Comparison of ENCODE assay signal across 9 mouse cellular contexts in genomic region chr7:19075231-19075630, GRCm38 (mm10). TPM values are rescaled to one million over a fixed set of nuclear protein-coding genes. Genes with fewer than 3 reads are reported as not detected.
DNase-seq lines count a peak whose midpoint lies in the region; ATAC-seq and TF ChIP-seq lines count a peak whose summit lies in the region.
"Had no signal": no experiment of that assay in that cellular context is flagged by ENCODE, and none has a peak within 500 bp of the region (broad histone marks: within the 10 kb centered on the region; RNA-seq: fewer than 3 reads in every experiment).

No protein-coding gene starts in this region.

- H3K4me1 ChIP-seq in kidney, embryonic 14.5 days (ENCODE audit: control insufficient read depth, insufficient read depth, low read length) = peaks cover 18% of the 10 kb centered on the region
- peaks cover 18% of the 10 kb centered on the region for H3K4me1 ChIP-seq in embryonic facial prominence, embryonic 12.5 days
- H3K4me1 ChIP-seq in hindbrain, postnatal 0 days (ENCODE audit: insufficient read depth, low read length) = peaks cover 11% of the 10 kb centered on the region
- peaks cover 22% of the 10 kb centered on the region for H3K4me1 ChIP-seq in midbrain, embryonic 16.5 days (ENCODE audit: control insufficient read depth, insufficient read depth, low read length)

- peak overlapping the region; percentile 98 for H3K4me3 ChIP-seq in kidney, embryonic 14.5 days (ENCODE audit: low read length)
- H3K4me3 ChIP-seq in embryonic facial prominence, embryonic 12.5 days = peak overlapping the region; percentile 99
- peak overlapping the region; percentile 100 for H3K4me3 ChIP-seq in hindbrain, postnatal 0 days (ENCODE audit: low read length)
- H3K4me3 ChIP-seq in midbrain, embryonic 16.5 days (ENCODE audit: low read depth, low read length) = peak overlapping the region; percentile 100

- no peaks in the 10 kb centered on the region for H3K9me3 ChIP-seq in kidney, embryonic 14.5 days (ENCODE audit: control insufficient read depth, low read length)
- H3K9me3 ChIP-seq in embryonic facial prominence, embryonic 12.5 days = no peaks in the 10 kb centered on the region
- no peaks in the 10 kb centered on the region for H3K9me3 ChIP-seq in hindbrain, postnatal 0 days (ENCODE audit: low read length)
- H3K9me3 ChIP-seq in midbrain, embryonic 16.5 days (replicated peaks; ENCODE audit: control insufficient read depth, low read length, poor library complexity, severe bottlenecking) = no peaks in the 10 kb centered on the region

- 0 out of 2 replicates have a peak, but pooled peaks have one; percentile 3 for TF ChIP-seq CTCF in hindbrain, postnatal 0 days (IDR thresholded peaks at IDR 0.05; ENCODE audit: low read depth)

- no peak for ATAC-seq in kidney, embryonic 14.5 days (ENCODE audit: low FRiP score, low TSS enrichment)
- no peak; the same call in 1 of the 2 replicates for ATAC-seq in embryonic facial prominence, embryonic 12.5 days (ENCODE audit: insufficient number of reproducible peaks, insufficient read depth, low FRiP score, low TSS enrichment)
- no peak for ATAC-seq in hindbrain, postnatal 0 days
- ATAC-seq in midbrain, embryonic 16.5 days = peak; percentile 21; the same call in 1 of the 2 replicates
- no peak for ATAC-seq in CD4-positive, CD25-positive, alpha-beta regulatory T cell, adult 4 months

- DNase-seq in kidney, postnatal 25 days = no peak
- no peak for DNase-seq in hindbrain, postnatal 0 days (ENCODE audit: low spot score)
- DNase-seq in layer of hippocampus, adult 18-20 months (ENCODE audit: low spot score in 2 of 2) = no peak
- no peak for DNase-seq in ovary, adult 18-20 months (ENCODE audit: low spot score)

- H3K36me3 ChIP-seq in kidney, embryonic 14.5 days (ENCODE audit: control insufficient read depth, insufficient read depth, low read length) = peaks cover 23% of the 10 kb centered on the region
- peaks cover 24% of the 10 kb centered on the region for H3K36me3 ChIP-seq in embryonic facial prominence, embryonic 12.5 days
- H3K36me3 ChIP-seq in hindbrain, postnatal 0 days (ENCODE audit: insufficient read depth, low read length) = peaks cover 19% of the 10 kb centered on the region
- peaks cover 13% of the 10 kb centered on the region for H3K36me3 ChIP-seq in midbrain, embryonic 16.5 days (ENCODE audit: control insufficient read depth, insufficient read depth, low read length)

- no peaks in the 10 kb centered on the region for H3K27me3 ChIP-seq in kidney, embryonic 14.5 days (ENCODE audit: control insufficient read depth, insufficient read depth, low read length)
- H3K27me3 ChIP-seq in embryonic facial prominence, embryonic 12.5 days = no peaks in the 10 kb centered on the region
- H3K27me3 ChIP-seq in hindbrain, postnatal 0 days (ENCODE audit: insufficient read depth, low read length) = no peaks in the 10 kb centered on the region
- no peaks in the 10 kb centered on the region for H3K27me3 ChIP-seq in midbrain, embryonic 16.5 days (ENCODE audit: control insufficient read depth, insufficient read depth, low read depth, low read length)

- WGBS in kidney, embryonic 14.5 days = 63% methylated on average over 5 of the region's 5 CpGs
- WGBS in embryonic facial prominence, embryonic 12.5 days = 62% methylated on average over 5 of the region's 5 CpGs
- 52% methylated on average over 5 of the region's 5 CpGs for WGBS in hindbrain, postnatal 0 days
- WGBS in midbrain, embryonic 16.5 days = 61% methylated on average over 5 of the region's 5 CpGs

- peak overlapping the region; percentile 12; the same call in 1 of the 2 replicates for H3K9ac ChIP-seq in kidney, embryonic 14.5 days (ENCODE audit: low read depth, low read length)
- H3K9ac ChIP-seq in embryonic facial prominence, embryonic 12.5 days = no peak overlapping the region
- peak overlapping the region; percentile 37; the same call in 1 of the 2 replicates for H3K9ac ChIP-seq in hindbrain, postnatal 0 days (replicated peaks; ENCODE audit: low read length)
- peak overlapping the region; percentile 57 for H3K9ac ChIP-seq in midbrain, embryonic 16.5 days (ENCODE audit: low read depth, low read length)

- peak overlapping the region; percentile 47 for H3K4me2 ChIP-seq in kidney, embryonic 14.5 days (replicated peaks; ENCODE audit: low read depth, low read length)
- peak overlapping the region; percentile 50 for H3K4me2 ChIP-seq in embryonic facial prominence, embryonic 12.5 days (replicated peaks)
- peak overlapping the region; percentile 86 for H3K4me2 ChIP-seq in hindbrain, postnatal 0 days (ENCODE audit: low read depth, low read length)
- H3K4me2 ChIP-seq in midbrain, embryonic 16.5 days (ENCODE audit: low read length) = peak overlapping the region; percentile 77

- H3K27ac ChIP-seq in kidney, embryonic 14.5 days (ENCODE audit: low read depth, low read length) = no peak overlapping the region
- no peak overlapping the region for H3K27ac ChIP-seq in embryonic facial prominence, embryonic 12.5 days
- peak overlapping the region; percentile 66; the same call in 1 of the 2 replicates for H3K27ac ChIP-seq in hindbrain, postnatal 0 days
- peak overlapping the region; percentile 72 for H3K27ac ChIP-seq in midbrain, embryonic 16.5 days (ENCODE audit: low read length)

RNA-seq across cellular contexts. Expression of gene Dmwd, which starts 0.8 kb away (rescaled TPM):
- polyA plus RNA-seq in kidney, embryonic 14.5 days (2014; fragmentation: Nextera tagmentation; extraction: Ambion mirVana) = 20.5 and 23.2 TPM in 2 replicates
- 18.8 and 23.1 TPM in 2 replicates for polyA plus RNA-seq in embryonic facial prominence, embryonic 12.5 days (2016; fragmentation: Nextera tagmentation; extraction: Ambion mirVana)
- 145 and 151 TPM in 2 replicates for total RNA-seq in hindbrain, postnatal 0 days (2014; rRNA removed)
- 28.9 and 30.9 TPM in 2 replicates for polyA plus RNA-seq in hindbrain, postnatal 0 days (2015; fragmentation: Nextera tagmentation; extraction: Ambion mirVana)
- polyA plus RNA-seq in midbrain, embryonic 16.5 days (2015; fragmentation: Nextera tagmentation; extraction: Ambion mirVana) = 28.4 and 28.7 TPM in 2 replicates
- 100 to 1,000 TPM; 142 to 148 TPM for total RNA-seq in layer of hippocampus, adult 18-20 months (2021)
- not detected for polyA plus RNA-seq in CD4-positive, CD25-positive, alpha-beta regulatory T cell, adult 4 months (2017; shearing (Covaris generic))

RNA-seq across cellular contexts. Expression of gene Dmpk, which starts 8.4 kb away (rescaled TPM):
- 12.1 and 14.9 TPM in 2 replicates for polyA plus RNA-seq in kidney, embryonic 14.5 days (2014; fragmentation: Nextera tagmentation; extraction: Ambion mirVana)
- polyA plus RNA-seq in embryonic facial prominence, embryonic 12.5 days (2016; fragmentation: Nextera tagmentation; extraction: Ambion mirVana) = 17.5 and 19.1 TPM in 2 replicates
- total RNA-seq in hindbrain, postnatal 0 days (2014; rRNA removed) = 19.5 and 27.8 TPM in 2 replicates
- polyA plus RNA-seq in hindbrain, postnatal 0 days (2015; fragmentation: Nextera tagmentation; extraction: Ambion mirVana) = 4.8 and 5.6 TPM in 2 replicates
- 6.9 and 8.1 TPM in 2 replicates for polyA plus RNA-seq in midbrain, embryonic 16.5 days (2015; fragmentation: Nextera tagmentation; extraction: Ambion mirVana)
- total RNA-seq in layer of hippocampus, adult 18-20 months (2021) = 10 to 100 TPM; 30.2 to 43.1 TPM
- under 1 TPM in 1 of 2 experiments, not detected in 1; 0.44 TPM for polyA plus RNA-seq in CD4-positive, CD25-positive, alpha-beta regulatory T cell, adult 4 months (2017; shearing (Covaris generic))

RNA-seq across cellular contexts. Expression of gene Six5, which starts 19.2 kb away (rescaled TPM):
- 13.3 and 13.6 TPM in 2 replicates for polyA plus RNA-seq in kidney, embryonic 14.5 days (2014; fragmentation: Nextera tagmentation; extraction: Ambion mirVana)
- polyA plus RNA-seq in embryonic facial prominence, embryonic 12.5 days (2016; fragmentation: Nextera tagmentation; extraction: Ambion mirVana) = 16.6 and 16.9 TPM in 2 replicates
- 10.3 and 12.1 TPM in 2 replicates for total RNA-seq in hindbrain, postnatal 0 days (2014; rRNA removed)
- 1.4 and 1.5 TPM in 2 replicates for polyA plus RNA-seq in hindbrain, postnatal 0 days (2015; fragmentation: Nextera tagmentation; extraction: Ambion mirVana)
- polyA plus RNA-seq in midbrain, embryonic 16.5 days (2015; fragmentation: Nextera tagmentation; extraction: Ambion mirVana) = 1.5 and 1.6 TPM in 2 replicates
- 1 to 10 TPM; 2.0 to 2.6 TPM for total RNA-seq in layer of hippocampus, adult 18-20 months (2021)
- under 1 TPM; 0.46 to 0.83 TPM for polyA plus RNA-seq in CD4-positive, CD25-positive, alpha-beta regulatory T cell, adult 4 months (2017; shearing (Covaris generic))
- total RNA-seq: neutrophil, adult 5-6 weeks had no signal

RNA-seq across cellular contexts. Expression of gene Rsph6a, which starts 20.7 kb away (rescaled TPM):
- polyA plus RNA-seq in kidney, embryonic 14.5 days (2014; fragmentation: Nextera tagmentation; extraction: Ambion mirVana) = not detected in 2 replicates
- polyA plus RNA-seq in embryonic facial prominence, embryonic 12.5 days (2016; fragmentation: Nextera tagmentation; extraction: Ambion mirVana) = not detected in 2 replicates
- total RNA-seq in hindbrain, postnatal 0 days (2014; rRNA removed) = not detected in 2 replicates
- polyA plus RNA-seq in hindbrain, postnatal 0 days (2015; fragmentation: Nextera tagmentation; extraction: Ambion mirVana) = 0.19 and 0.44 TPM in 2 replicates
- 0.14 and 0.28 TPM in 2 replicates for polyA plus RNA-seq in midbrain, embryonic 16.5 days (2015; fragmentation: Nextera tagmentation; extraction: Ambion mirVana)
- total RNA-seq in layer of hippocampus, adult 18-20 months (2021) = not detected
- not detected for polyA plus RNA-seq in CD4-positive, CD25-positive, alpha-beta regulatory T cell, adult 4 months (2017; shearing (Covaris generic))

RNA-seq across cellular contexts. Expression of gene Gm4969, which starts 42.9 kb away (rescaled TPM):
- polyA plus RNA-seq in kidney, embryonic 14.5 days (2014; fragmentation: Nextera tagmentation; extraction: Ambion mirVana) = 2.3 and 4.5 TPM in 2 replicates
- polyA plus RNA-seq in embryonic facial prominence, embryonic 12.5 days (2016; fragmentation: Nextera tagmentation; extraction: Ambion mirVana) = 3.6 and 3.8 TPM in 2 replicates
- total RNA-seq in hindbrain, postnatal 0 days (2014; rRNA removed) = 4.6 and 6.3 TPM in 2 replicates
- polyA plus RNA-seq in hindbrain, postnatal 0 days (2015; fragmentation: Nextera tagmentation; extraction: Ambion mirVana) = 7.7 and 7.9 TPM in 2 replicates
- 8.2 and 9.5 TPM in 2 replicates for polyA plus RNA-seq in midbrain, embryonic 16.5 days (2015; fragmentation: Nextera tagmentation; extraction: Ambion mirVana)
- total RNA-seq in layer of hippocampus, adult 18-20 months (2021) = under 1 TPM in 1 of 2 experiments, not detected in 1; 0.27 TPM
- not detected for polyA plus RNA-seq in CD4-positive, CD25-positive, alpha-beta regulatory T cell, adult 4 months (2017; shearing (Covaris generic))
- total RNA-seq: neutrophil, adult 5-6 weeks had no signal

Comparison
In these comparisons a context has a peak if more than half of its experiments do, and no peak if none do; other contexts are left out.
1. H3K27ac ChIP-seq: peak in hindbrain, postnatal 0 days (single experiment) and midbrain, embryonic 16.5 days (single experiment); none in kidney, embryonic 14.5 days (single experiment) and embryonic facial prominence, embryonic 12.5 days (single experiment).
2. RNA of gene Dmwd, which starts 0.8 kb away (polyA plus RNA-seq): 28.9 to 30.9 TPM in hindbrain, postnatal 0 days, 28.4 to 28.7 TPM in midbrain, embryonic 16.5 days, 20.5 to 23.2 TPM in kidney, embryonic 14.5 days and 18.8 to 23.1 TPM in embryonic facial prominence, embryonic 12.5 days; not detected in CD4-positive, CD25-positive, alpha-beta regulatory T cell, adult 4 months; every median in the first group is over 10 times any median in the second.
3. Peak in every context shown above with its lines, with median percentiles within 50 percentile points of each other: H3K4me2 ChIP-seq and H3K4me3 ChIP-seq.